Mouse (Mus musculus): Measurements from ENCODE around the gene Mafk.

GRCm38 (mm10) chr5:139768216-139768615, 23.1 kb upstream of the Mafk start:
- TF ChIP-seq CTCF (IDR thresholded peaks at IDR 0.05; ENCODE audit: control insufficient read depth, insufficient read depth, insufficient replicate concordance, low read depth, low read length): no peak
- TF ChIP-seq POLR2A (IDR thresholded peaks at IDR 0.05; ENCODE audit: control insufficient read depth, low read depth, low read length): no peak

Measured in testis, adult 2 months (tissue).